Mouse (Mus musculus) forebrain, embryonic 11.5 days (tissue): ENCODE data around the gene Ctcf. TPM values are rescaled to one million over a fixed set of nuclear protein-coding genes. Genes with fewer than 3 reads are reported as not detected.

Source experiments
- ATAC-seq: fragments of 200-750 bp; cut with Nextera tagmentation; replicated peaks from 2 replicates; pipeline ENCODE4 v1.8.0; 2017; ENCODE audit warnings: moderate TSS enrichment; ENCODE audit not compliant: low FRiP score
- DNase-seq: peaks from one replicate; pipeline ENCODE4 v3.0.0-alpha.2; 2017; ENCODE audit warnings: low spot score
- H3K27ac ChIP-seq: fragments of 300-500 bp; sonication (generic); 2 replicates; pipeline ENCODE4 v1.5.1; 2014; ENCODE audit warnings: low read depth, low read length
- H3K27me3 ChIP-seq: fragments of 300-500 bp; sonication (generic); 2 replicates; pipeline ENCODE4 v1.6.1; 2014; ENCODE audit warnings: mild to moderate bottlenecking, low read length, mixed read lengths; ENCODE audit not compliant: control insufficient read depth, insufficient read depth
- H3K36me3 ChIP-seq: fragments of 300-500 bp; sonication (generic); 2 replicates; pipeline ENCODE4 v1.6.1; 2014; ENCODE audit warnings: mild to moderate bottlenecking, low read length, moderate library complexity, mixed read lengths; ENCODE audit not compliant: control insufficient read depth, insufficient read depth
- H3K4me1 ChIP-seq: fragments of 300-500 bp; sonication (generic); replicated peaks from 2 replicates; pipeline ENCODE4 v1.6.1; 2014; ENCODE audit warnings: low read length, mixed read lengths; ENCODE audit not compliant: control insufficient read depth, insufficient read depth
- H3K4me2 ChIP-seq: fragments of 300-500 bp; sonication (generic); 2 replicates; pipeline ENCODE4 v1.6.1; 2014; ENCODE audit warnings: low read depth, mild to moderate bottlenecking, low read length, moderate library complexity, mixed read lengths; ENCODE audit not compliant: severe bottlenecking
- H3K4me3 ChIP-seq: fragments of 300-500 bp; sonication (generic); 2 replicates; pipeline ENCODE4 v1.5.1; 2014; ENCODE audit warnings: low read depth, low read length
- H3K9ac ChIP-seq: fragments of 300-500 bp; sonication (generic); 2 replicates; pipeline ENCODE4 v1.6.1; 2014; ENCODE audit warnings: low read length
- H3K9me3 ChIP-seq: fragments of 300-500 bp; sonication (generic); 2 replicates; pipeline ENCODE4 v1.6.1; 2016; ENCODE audit warnings: low read length, mixed read lengths; ENCODE audit not compliant: control insufficient read depth
- WGBS: fragments of 180-500 bp; shearing (Covaris S2); extraction: QIAGEN DNeasy Blood & Tissue Kit; methylation state at CpG from one replicate; pipeline ENCODE4 v1.1.7; 2014; 5-methylcytosine and 5-hydroxymethylcytosine counted together
- polyA plus RNA-seq: library from polyadenylated mRNA; unstranded; fragments of >200 nt; fragmentation: Nextera tagmentation; extraction: Ambion mirVana; gene quantifications from 2 replicates; pipeline ENCODE4 v1.2.1, GENCODE M21; 2014

The Ctcf gene
- polyA plus RNA-seq, 1 experiment from 2014 or later = 134 TPM

GRCm38 (mm10) chr8:105604804-105605381 lies 31.5 kb upstream of the Ctcf start, which contains the start of gene Ripor1:
Ripor1 (plus strand) TSS chr8:105605255.
- Histone ChIP-seq H3K27ac (peak within 1 kb of the TSS; percentile 71), H3K4me3 (peak within 1 kb of the TSS; percentile 74), H3K9me3 (no peaks in the 10 kb centered on the region), H3K4me2 (peak within 1 kb of the TSS; percentile 81), H3K4me1 (peaks cover 8% of the 10 kb centered on the region; the same call in 1 of the 2 replicates), H3K27me3 (no peaks in the 10 kb centered on the region), H3K36me3 (no peaks in the 10 kb centered on the region), H3K9ac (peak within 1 kb of the TSS; percentile 82)
- ATAC-seq = peak; percentile 83
- under 1% methylated on average over 20 of the region's 42 CpGs for WGBS
- peak; percentile 90 for DNase-seq

- ATAC-seq = peak; percentile 60
- Histone ChIP-seq H3K9ac (peak overlapping the region; percentile 82), H3K27me3 (no peaks in the 10 kb centered on the region), H3K4me2 (peak overlapping the region; percentile 81), H3K36me3 (no peaks in the 10 kb centered on the region), H3K9me3 (no peaks in the 10 kb centered on the region), H3K27ac (peak overlapping the region; percentile 71), H3K4me3 (peak overlapping the region; percentile 74), H3K4me1 (peaks cover 8% of the 10 kb centered on the region; the same call in 1 of the 2 replicates)
- WGBS = 3% methylated on average over 35 of the region's 39 CpGs
- DNase-seq = peak; percentile 73
These were observed 30.7 kb upstream of the Ctcf start for GRCm38 (mm10) chr8:105605491-105606188.

- H3K27me3 ChIP-seq = no peaks in the 10 kb centered on the region
- DNase-seq (peak; percentile 90), ATAC-seq (peak; percentile 69)
- no peaks in the 10 kb centered on the region for H3K9me3 ChIP-seq
- H3K4me3 ChIP-seq = peak overlapping the region; percentile 74
- 0 out of 2 replicates have a peak overlapping the region, but pooled peaks have one; percentile 25 for H3K27ac ChIP-seq
- no peaks in the 10 kb centered on the region for H3K36me3 ChIP-seq
- H3K4me2 ChIP-seq = peak overlapping the region; percentile 81
- peak overlapping the region; percentile 82 for H3K9ac ChIP-seq
- 4% methylated on average over 30 of the region's 30 CpGs for WGBS
- H3K4me1 ChIP-seq = peaks cover 8% of the 10 kb centered on the region; the same call in 1 of the 2 replicates
These were observed 30.0 kb upstream of the Ctcf start for GRCm38 (mm10) chr8:105606189-105607023.

GRCm38 (mm10) chr8:105607062-105607461 lies 29.3 kb upstream of the Ctcf start:
- Histone ChIP-seq H3K4me2 (peak overlapping the region; percentile 81), H3K27ac (no peak overlapping the region), H3K9ac (peak overlapping the region; percentile 82; the same call in 1 of the 2 replicates), H3K9me3 (no peaks in the 10 kb centered on the region), H3K4me1 (peaks cover 8% of the 10 kb centered on the region; the same call in 1 of the 2 replicates), H3K27me3 (peaks cover 5% of the 10 kb centered on the region; the same call in 1 of the 2 replicates), H3K4me3 (peak overlapping the region; percentile 74), H3K36me3 (no peaks in the 10 kb centered on the region)
- no peak for DNase-seq
- WGBS = 7% methylated on average over 10 of the region's 10 CpGs
- no peak for ATAC-seq

GRCm38 (mm10) chr8:105607684-105608083 lies 28.7 kb upstream of the Ctcf start:
- 30% methylated on average over 4 of the region's 4 CpGs for WGBS
- Histone ChIP-seq H3K27me3 (peaks cover 11% of the 10 kb centered on the region), H3K4me3 (no peak overlapping the region), H3K27ac (no peak overlapping the region), H3K36me3 (no peaks in the 10 kb centered on the region), H3K4me2 (no peak overlapping the region), H3K9ac (no peak overlapping the region), H3K4me1 (peaks cover 8% of the 10 kb centered on the region; the same call in 1 of the 2 replicates), H3K9me3 (no peaks in the 10 kb centered on the region)
- ATAC-seq = no peak
- DNase-seq = peak; percentile 56

GRCm38 (mm10) chr8:105609355-105609754 lies 27.0 kb upstream of the Ctcf start:
- no peak overlapping the region for H3K9ac ChIP-seq
- DNase-seq = no peak
- no peaks in the 10 kb centered on the region for H3K9me3 ChIP-seq
- peaks cover 23% of the 10 kb centered on the region for H3K27me3 ChIP-seq
- no peaks in the 10 kb centered on the region for H3K36me3 ChIP-seq
- WGBS = 77% methylated on average over 2 of the region's 2 CpGs
- H3K4me3 ChIP-seq = no peak overlapping the region
- peaks cover 20% of the 10 kb centered on the region for H3K4me1 ChIP-seq
- no peak for ATAC-seq
- no peak overlapping the region for H3K27ac ChIP-seq
- no peak overlapping the region for H3K4me2 ChIP-seq

GRCm38 (mm10) chr8:105609771-105610170 lies 26.6 kb upstream of the Ctcf start:
- H3K4me1 ChIP-seq = peaks cover 18% of the 10 kb centered on the region
- no peak overlapping the region for H3K9ac ChIP-seq

GRCm38 (mm10) chr8:105611836-105612235 lies 24.5 kb upstream of the Ctcf start:
- peaks cover 16% of the 10 kb centered on the region for H3K4me1 ChIP-seq
- no peak overlapping the region for H3K27ac ChIP-seq
- H3K4me2 ChIP-seq = no peak overlapping the region
- DNase-seq (no peak), ATAC-seq (no peak)
- peaks cover 26% of the 10 kb centered on the region for H3K27me3 ChIP-seq
- H3K9ac ChIP-seq = no peak overlapping the region
- 85% methylated on average over 9 of the region's 9 CpGs for WGBS
- H3K4me3 ChIP-seq = no peak overlapping the region
- no peaks in the 10 kb centered on the region for H3K9me3 ChIP-seq
- no peaks in the 10 kb centered on the region; the same call in 1 of the 2 replicates for H3K36me3 ChIP-seq

More at GRCm38 (mm10) chr8:105609771-105610170, 26.6 kb upstream of the Ctcf start:
- no peak for ATAC-seq
- no peak overlapping the region for H3K4me2 ChIP-seq
- no peaks in the 10 kb centered on the region for H3K9me3 ChIP-seq
- H3K36me3 ChIP-seq = no peaks in the 10 kb centered on the region
- no peak overlapping the region for H3K4me3 ChIP-seq
- WGBS = 73% methylated on average over 4 of the region's 4 CpGs
- H3K27ac ChIP-seq = no peak overlapping the region
- peaks cover 26% of the 10 kb centered on the region for H3K27me3 ChIP-seq
- DNase-seq = no peak
